Mouse (Mus musculus) testis, adult 2 months (tissue): Measurements from ENCODE around the gene Rhbdl3. TPM values are rescaled to one million over a fixed set of nuclear protein-coding genes. Genes with fewer than 3 reads are reported as not detected.

Experiments
- H3K27ac ChIP-seq: fragments of 200-500 bp; 2 replicates; pipeline ENCODE4 v1.5.1; 2012; ENCODE audit warnings: low read depth, low read length; ENCODE audit not compliant: control insufficient read depth, insufficient read depth
- H3K27me3 ChIP-seq: fragments of 200-500 bp; 2 replicates; pipeline ENCODE4 v1.6.1; 2012; ENCODE audit warnings: mild to moderate bottlenecking, low read length, moderate library complexity; ENCODE audit not compliant: control insufficient read depth, insufficient read depth
- H3K36me3 ChIP-seq: fragments of 200-500 bp; 2 replicates; pipeline ENCODE4 v1.6.1; 2012; ENCODE audit warnings: mild to moderate bottlenecking, low read length; ENCODE audit not compliant: control insufficient read depth, insufficient read depth
- H3K4me1 ChIP-seq: fragments of 200-500 bp; 2 replicates; pipeline ENCODE4 v1.6.1; 2012; ENCODE audit warnings: low read length; ENCODE audit not compliant: control insufficient read depth, insufficient read depth
- H3K4me3 ChIP-seq: fragments of 200-500 bp; 2 replicates; pipeline ENCODE4 v1.5.1; 2012; ENCODE audit warnings: low read depth, mild to moderate bottlenecking, low read length, moderate library complexity, mixed read lengths; ENCODE audit not compliant: control insufficient read depth
- CTCF ChIP-seq: fragments of 200-500 bp; IDR thresholded peaks from 2 replicates; pipeline ENCODE4 v1.5.1; 2012; ENCODE audit warnings: low read depth, mild to moderate bottlenecking, inconsistent platforms, low read length, moderate library complexity; ENCODE audit not compliant: control insufficient read depth, insufficient read depth, insufficient replicate concordance
- POLR2A ChIP-seq: fragments of 200-500 bp; IDR thresholded peaks from 2 replicates; pipeline ENCODE4 v1.6.1; 2012; ENCODE audit warnings: low read depth, mild to moderate bottlenecking, inconsistent platforms, low read length, moderate library complexity; ENCODE audit not compliant: control insufficient read depth
- polyA plus RNA-seq: library from polyadenylated mRNA; depleted of rRNA; stranded (reverse); fragments of >200 nt; gene quantifications from 2 replicates; pipeline ENCODE4 v1.2.3, GENCODE M21; 2012; rRNA removed

Rhbdl3 gene
- polyA plus RNA-seq, 1 experiment: 0.54 TPM

DNA sequence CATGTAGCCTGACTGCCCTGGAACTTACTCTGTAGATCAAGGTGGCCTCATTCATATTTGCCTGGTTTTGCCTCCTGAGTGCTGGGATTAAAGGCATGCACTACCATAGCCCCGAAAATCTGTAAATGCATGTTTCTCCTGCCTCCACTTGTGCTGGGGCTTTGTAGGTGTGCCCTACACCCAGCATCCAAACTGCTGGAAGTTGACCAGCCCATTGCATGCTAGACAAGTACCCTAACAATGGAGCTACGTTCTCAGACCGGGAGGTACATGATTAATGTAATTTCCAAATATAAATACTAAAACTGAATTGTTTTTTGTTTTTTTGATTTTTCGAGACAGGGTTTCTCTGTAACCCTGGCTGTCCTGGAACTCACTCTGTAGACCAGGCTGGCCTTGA lies 84.3 kb downstream of the Rhbdl3 start:
- H3K36me3 ChIP-seq: peaks cover 5% of the 10 kb centered on the region
- H3K27me3 ChIP-seq: no peaks in the 10 kb centered on the region
- no peak overlapping the region for H3K27ac ChIP-seq
- TF ChIP-seq POLR2A: no peak
- no peak for TF ChIP-seq CTCF
- peak overlapping the region; percentile 83; the same call in 1 of the 2 replicates for H3K4me3 ChIP-seq
- H3K4me1 ChIP-seq: peaks cover 2% of the 10 kb centered on the region

GRCm38 (mm10) chr11:80386790-80387189 lies 86.1 kb downstream of the Rhbdl3 start:
- H3K27me3 ChIP-seq: no peaks in the 10 kb centered on the region
- no peak overlapping the region for H3K27ac ChIP-seq
- H3K4me1 ChIP-seq: peaks cover 2% of the 10 kb centered on the region
- no peak overlapping the region for H3K4me3 ChIP-seq
- peaks cover 6% of the 10 kb centered on the region for H3K36me3 ChIP-seq
- TF ChIP-seq CTCF (no peak), POLR2A (no peak)

- no peaks in the 10 kb centered on the region for H3K4me1 ChIP-seq
- no peaks in the 10 kb centered on the region for H3K27me3 ChIP-seq
- H3K36me3 ChIP-seq: peaks cover 6% of the 10 kb centered on the region
Observed at GRCm38 (mm10) chr11:80389885-80390284, 89.2 kb downstream of the Rhbdl3 start.

DNA sequence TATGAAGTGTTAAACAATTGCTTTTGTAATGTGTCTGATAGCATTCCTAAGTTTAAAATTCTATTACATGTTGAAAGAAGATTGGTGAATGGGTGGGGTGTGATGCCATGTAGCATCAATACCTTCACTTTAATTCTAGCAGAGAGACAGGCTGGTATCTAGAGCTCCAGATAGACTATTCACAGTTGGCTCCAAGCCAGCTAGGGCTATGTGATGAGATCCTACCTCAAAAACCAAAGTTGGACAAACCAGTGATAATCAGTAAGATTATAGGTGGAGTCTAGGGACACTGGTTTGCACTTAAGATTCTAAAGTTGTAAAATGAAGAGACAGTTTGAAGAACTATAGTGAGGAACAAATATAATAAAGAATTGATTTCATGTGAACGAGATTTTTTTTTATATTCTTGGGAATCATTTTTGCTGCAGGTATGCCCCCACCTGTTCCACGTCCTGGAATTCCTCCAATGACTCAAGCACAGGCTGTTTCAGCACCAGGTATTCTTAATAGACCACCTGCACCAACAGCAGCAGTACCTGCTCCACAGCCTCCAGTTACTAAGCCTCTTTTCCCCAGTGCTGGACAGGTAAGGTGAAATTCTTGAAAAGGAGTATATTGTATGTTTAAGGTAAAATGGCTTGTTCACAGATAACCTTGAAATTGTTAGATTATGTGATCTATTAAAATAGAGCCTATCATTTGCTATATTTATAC lies 90.9 kb downstream of the Rhbdl3 start:
- Histone ChIP-seq H3K27ac (no peak overlapping the region), H3K4me3 (no peak overlapping the region), H3K4me1 (no peaks in the 10 kb centered on the region), H3K36me3 (peaks cover 6% of the 10 kb centered on the region), H3K27me3 (no peaks in the 10 kb centered on the region)
- TF ChIP-seq POLR2A: no peak
- TF ChIP-seq CTCF: no peak

More at GRCm38 (mm10) chr11:80389885-80390284, 89.2 kb downstream of the Rhbdl3 start:
- H3K4me3 ChIP-seq: no peak overlapping the region
- H3K27ac ChIP-seq: no peak overlapping the region
- TF ChIP-seq POLR2A (no peak), CTCF (no peak)

DNA sequence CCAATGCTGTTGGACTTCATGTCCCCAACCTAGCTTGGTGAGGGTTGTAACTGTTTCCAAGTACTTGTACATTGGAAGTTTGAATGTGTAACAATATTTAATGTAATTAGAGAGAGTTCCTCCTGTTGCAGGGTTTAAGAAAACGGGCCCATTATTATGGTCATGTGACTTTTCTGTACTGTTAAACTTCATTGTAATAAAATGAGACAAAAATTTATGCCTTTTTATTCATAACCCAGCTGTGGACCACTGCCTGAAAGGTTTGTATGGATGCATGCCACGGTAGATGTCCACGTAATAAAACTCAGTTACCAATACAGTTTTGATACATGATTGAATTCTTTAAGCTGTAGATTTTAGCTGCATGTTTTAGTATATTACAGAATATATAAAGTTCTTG lies 95.2 kb downstream of the Rhbdl3 start:
- TF ChIP-seq CTCF: no peak
- no peak for TF ChIP-seq POLR2A
- Histone ChIP-seq H3K27me3 (no peaks in the 10 kb centered on the region), H3K4me3 (no peak overlapping the region), H3K36me3 (peaks cover 3% of the 10 kb centered on the region), H3K27ac (no peak overlapping the region), H3K4me1 (no peaks in the 10 kb centered on the region)

GRCm38 (mm10) chr11:80396617-80397016 lies 95.9 kb downstream of the Rhbdl3 start:
- H3K36me3 ChIP-seq: peaks cover 3% of the 10 kb centered on the region
- H3K27me3 ChIP-seq: no peaks in the 10 kb centered on the region
- no peak for TF ChIP-seq CTCF
- TF ChIP-seq POLR2A: no peak
- H3K27ac ChIP-seq: no peak overlapping the region
- no peak overlapping the region for H3K4me3 ChIP-seq
- H3K4me1 ChIP-seq: no peaks in the 10 kb centered on the region

Other genes with a start within 250 kb of the Rhbdl3 start
- 5.0 and 6.3 TPM in 2 replicates for gene Crlf3, start 219.9 kb upstream of the Rhbdl3 start, polyA plus RNA-seq
- gene Atad5, start 211.5 kb upstream of the Rhbdl3 start, polyA plus RNA-seq: 0.83 and 1.2 TPM in 2 replicates
- gene Tefm, start 158.7 kb upstream of the Rhbdl3 start, polyA plus RNA-seq: 3.7 and 4.2 TPM in 2 replicates
- 0.86 and 0.96 TPM in 2 replicates for gene Adap2, start 146.8 kb upstream of the Rhbdl3 start, polyA plus RNA-seq
- gene Rnf135, start 117.1 kb upstream of the Rhbdl3 start, polyA plus RNA-seq: 3.8 and 3.9 TPM in 2 replicates
- 30.3 and 35.5 TPM in 2 replicates for gene Rhot1, start 91.9 kb upstream of the Rhbdl3 start, polyA plus RNA-seq
- gene 5730455P16Rik, start 77.1 kb downstream of the Rhbdl3 start, polyA plus RNA-seq: 1.7 and 2.1 TPM in 2 replicates
- gene Zfp207, start 82.4 kb downstream of the Rhbdl3 start, polyA plus RNA-seq: 70.5 and 80.4 TPM in 2 replicates
- gene Psmd11, start 127.7 kb downstream of the Rhbdl3 start, polyA plus RNA-seq: 55.2 and 61.4 TPM in 2 replicates
- gene Cdk5r1, start 176.1 kb downstream of the Rhbdl3 start, polyA plus RNA-seq: 1.1 and 2.0 TPM in 2 replicates